Comparison of ENCODE assay signal across 26 mouse cellular contexts in the genomic region with DNA sequence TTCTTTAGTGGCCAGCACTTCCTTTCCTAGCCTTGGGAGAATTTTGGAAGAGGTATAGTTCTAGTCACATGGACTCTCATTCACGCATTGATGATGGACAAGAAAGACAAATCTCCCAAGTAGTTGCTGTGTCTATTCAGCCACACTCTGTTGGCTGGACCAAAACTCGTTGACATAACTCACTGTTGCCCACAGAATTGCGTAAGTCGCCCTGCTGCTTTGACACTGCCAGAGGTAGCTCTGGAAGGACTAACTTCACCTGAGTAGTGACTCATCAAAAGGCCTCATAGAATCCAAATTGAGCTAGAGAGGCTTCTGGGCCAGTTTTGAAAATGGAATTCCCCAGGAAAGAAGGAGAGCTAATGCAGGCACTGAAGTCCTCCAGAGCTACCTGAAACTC. TPM values are rescaled to one million over a fixed set of nuclear protein-coding genes. Genes with fewer than 3 reads are reported as not detected.
DNase-seq lines count a peak whose midpoint lies in the region; ATAC-seq and TF ChIP-seq lines count a peak whose summit lies in the region.
"Had no signal": no experiment of that assay in that cellular context is flagged by ENCODE, and none has a peak within 500 bp of the region (broad histone marks: within the 10 kb centered on the region; RNA-seq: fewer than 3 reads in every experiment).

No protein-coding gene starts in this region.

- no peak overlapping the region for H3K27ac ChIP-seq in liver, embryonic 12.5 days
- H3K27ac ChIP-seq in midbrain, embryonic 10.5 days (replicated peaks): no peak overlapping the region
- H3K27ac ChIP-seq: embryonic facial prominence, embryonic 13.5 days; hindbrain, embryonic 13.5 days; limb, embryonic 15.5 days; lung, embryonic 15.5 days; neural tube, embryonic 13.5 days; stomach, embryonic 15.5 days had no signal

- no peak for TF ChIP-seq CTCF in Patski (IDR thresholded peaks at IDR 0.05)

- DNase-seq in liver (peak; percentile 5), 3T3-L1 (ENCODE audit: low read depth, low spot score) (peak; percentile 33), Patski (ENCODE audit: low read depth, low spot score) (peak; percentile 9)
- no peak for DNase-seq in midbrain, embryonic 10.5 days (ENCODE audit: low spot score)
- DNase-seq in ovary, postnatal 10 days (ENCODE audit: low spot score): no peak
- DNase-seq: adrenal gland, postnatal 25 days; cerebellum, adult 8-10 months; cerebellum, postnatal 36 days; embryo, embryonic 11 days; gastrocnemius, postnatal 25 days; kidney, adult 8-10 months; kidney, postnatal 4 days; left cerebral cortex, postnatal 4 days; midbrain, embryonic 14.5 days; right cerebral cortex, postnatal 4 days; thymus, postnatal 25 days had no signal

- H3K9ac ChIP-seq in liver, embryonic 12.5 days: no peak overlapping the region
- H3K9ac ChIP-seq: embryonic facial prominence, embryonic 13.5 days; hindbrain, embryonic 13.5 days; limb, embryonic 15.5 days; lung, embryonic 15.5 days; neural tube, embryonic 13.5 days; stomach, embryonic 15.5 days had no signal

- CTCF ChIA-PET in Patski (lab: Charles Lee): no interaction called here

- no peaks in the 10 kb centered on the region for H3K4me1 ChIP-seq in liver, embryonic 12.5 days
- no peaks in the 10 kb centered on the region for H3K4me1 ChIP-seq in midbrain, embryonic 10.5 days
- H3K4me1 ChIP-seq: embryonic facial prominence, embryonic 13.5 days; hindbrain, embryonic 13.5 days; limb, embryonic 15.5 days; lung, embryonic 15.5 days; neural tube, embryonic 13.5 days; stomach, embryonic 15.5 days had no signal

- no peak for ATAC-seq in liver, embryonic 12.5 days
- ATAC-seq in Patski: no peak
- 0 out of 2 replicates have a peak, but pooled peaks have one; percentile 24 for ATAC-seq in megakaryocyte, adult 5-6 weeks (ENCODE audit: poor library complexity, severe bottlenecking)
- ATAC-seq: forebrain, embryonic 16.5 days had no signal

- POLR2A ChIA-PET in Patski (lab: Charles Lee): no interaction called here

- H3K4me3 ChIP-seq in liver, embryonic 12.5 days: no peak overlapping the region
- no peak overlapping the region for H3K4me3 ChIP-seq in midbrain, embryonic 10.5 days
- H3K4me3 ChIP-seq: embryonic facial prominence, embryonic 13.5 days; hindbrain, embryonic 13.5 days; limb, embryonic 15.5 days; lung, embryonic 15.5 days; megakaryocyte, embryonic 14.5 days; neural tube, embryonic 13.5 days; stomach, embryonic 15.5 days had no signal

- H3K4me2 ChIP-seq in liver, embryonic 12.5 days: no peak overlapping the region
- H3K4me2 ChIP-seq: embryonic facial prominence, embryonic 13.5 days; hindbrain, embryonic 13.5 days; limb, embryonic 15.5 days; lung, embryonic 15.5 days; neural tube, embryonic 13.5 days; stomach, embryonic 15.5 days had no signal

- no peaks in the 10 kb centered on the region for H3K36me3 ChIP-seq in liver, embryonic 12.5 days
- H3K36me3 ChIP-seq in midbrain, embryonic 10.5 days: no peaks in the 10 kb centered on the region
- H3K36me3 ChIP-seq: embryonic facial prominence, embryonic 13.5 days; hindbrain, embryonic 13.5 days; limb, embryonic 15.5 days; lung, embryonic 15.5 days; neural tube, embryonic 13.5 days; stomach, embryonic 15.5 days had no signal

- H3K9me3 ChIP-seq in liver, embryonic 12.5 days (replicated peaks): no peaks in the 10 kb centered on the region
- H3K9me3 ChIP-seq in midbrain, embryonic 10.5 days (replicated peaks): no peaks in the 10 kb centered on the region
- H3K9me3 ChIP-seq: embryonic facial prominence, embryonic 13.5 days; hindbrain, embryonic 13.5 days; limb, embryonic 15.5 days; lung, embryonic 15.5 days; megakaryocyte, embryonic 14.5 days; neural tube, embryonic 13.5 days; stomach, embryonic 15.5 days had no signal

- no peaks in the 10 kb centered on the region for H3K27me3 ChIP-seq in liver, embryonic 12.5 days (replicated peaks)
- no peaks in the 10 kb centered on the region for H3K27me3 ChIP-seq in Patski
- no peaks in the 10 kb centered on the region for H3K27me3 ChIP-seq in midbrain, embryonic 10.5 days (ENCODE audit: low read depth, poor library complexity, severe bottlenecking)
- H3K27me3 ChIP-seq: embryonic facial prominence, embryonic 13.5 days; hindbrain, embryonic 13.5 days; limb, embryonic 15.5 days; lung, embryonic 15.5 days; megakaryocyte, embryonic 14.5 days; neural tube, embryonic 13.5 days; stomach, embryonic 15.5 days had no signal

- in situ Hi-C loops in Patski (cut with MboI; ENCODE audit: low pct_unique_long_range_greater_than_20kb): no loop called here

- 55% methylated on average over 4 of the region's 4 CpGs for WGBS in liver, embryonic 12.5 days (ENCODE audit: insufficient replicate concordance)
- WGBS in midbrain, embryonic 10.5 days: 88% methylated on average over 4 of the region's 4 CpGs

RNA-seq across cellular contexts. Expression of gene Fggy, which starts 13.8 kb away (rescaled TPM):
- 10.2 and 10.4 TPM in 2 replicates for polyA plus RNA-seq in liver, embryonic 12.5 days (2016; fragmentation: Nextera tagmentation; extraction: Ambion mirVana)
- polyA plus RNA-seq in Patski (2021): 52.8 TPM
- total RNA-seq in megakaryocyte, adult 5-6 weeks (2015): 3.1 and 3.2 TPM in 2 replicates
- total RNA-seq in megakaryocyte, adult 5-6 weeks (2017): 1.3 and 11.3 TPM in 2 replicates
- 6.2 and 7.5 TPM in 2 replicates for polyA plus RNA-seq in midbrain, embryonic 10.5 days (2016; fragmentation: Nextera tagmentation; extraction: Ambion mirVana)

Comparison
In these comparisons a context has a peak if more than half of its experiments do, and no peak if none do; other contexts are left out.
1. DNase-seq: peak in liver (single experiment), 3T3-L1 (single experiment) and Patski (single experiment); none in midbrain, embryonic 10.5 days (single experiment) and ovary, postnatal 10 days (single experiment).